Mouse (Mus musculus) ovary, adult 10 weeks (tissue): ENCODE results near the gene Trpv1. TPM values are rescaled to one million over a fixed set of nuclear protein-coding genes. Genes with fewer than 3 reads are reported as not detected.

Experiments used
- polyA plus RNA-seq: library from polyadenylated mRNA; stranded (reverse); fragments of 350-450 nt; fragmentation: Illumina TruSeq; extraction: RNeasy Lipid Tissue Mini Kit (QIAGEN cat#74804); gene quantifications from one replicate; pipeline ENCODE4 v1.2.3, GENCODE M21; 2014

The Trpv1 gene
- polyA plus RNA-seq: not detected

DNA sequence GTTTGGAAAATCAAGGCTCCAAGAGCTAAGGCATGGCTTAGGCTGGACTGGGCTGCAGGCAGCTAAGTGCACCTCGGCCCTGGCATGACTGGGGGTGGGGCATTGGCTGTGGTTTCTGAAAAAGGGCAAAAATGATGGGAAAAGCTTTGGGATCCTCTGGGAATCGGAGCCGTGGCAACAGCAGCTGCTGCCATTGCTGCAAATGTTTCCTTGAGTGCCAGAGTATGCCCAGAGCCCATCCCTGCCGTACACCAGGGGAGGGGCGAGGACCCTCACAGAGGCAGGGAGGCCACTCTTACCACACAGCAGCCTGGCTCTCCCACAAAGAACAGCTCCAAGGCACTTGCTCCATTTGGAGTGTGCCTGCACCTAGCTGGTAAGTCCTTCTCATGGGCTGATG lies at the start of gene Trpv1:
Gene Trpv1 (plus strand): TSS at position 301 of the 400 bp plus-strand sequence.

GRCm38 (mm10) chr11:73198603-73199229 lies 35.4 kb upstream of the Trpv1 start, which contains the start of gene Ctns:
Gene Ctns, minus strand, starts transcription at chr11:73199042.

DNA sequence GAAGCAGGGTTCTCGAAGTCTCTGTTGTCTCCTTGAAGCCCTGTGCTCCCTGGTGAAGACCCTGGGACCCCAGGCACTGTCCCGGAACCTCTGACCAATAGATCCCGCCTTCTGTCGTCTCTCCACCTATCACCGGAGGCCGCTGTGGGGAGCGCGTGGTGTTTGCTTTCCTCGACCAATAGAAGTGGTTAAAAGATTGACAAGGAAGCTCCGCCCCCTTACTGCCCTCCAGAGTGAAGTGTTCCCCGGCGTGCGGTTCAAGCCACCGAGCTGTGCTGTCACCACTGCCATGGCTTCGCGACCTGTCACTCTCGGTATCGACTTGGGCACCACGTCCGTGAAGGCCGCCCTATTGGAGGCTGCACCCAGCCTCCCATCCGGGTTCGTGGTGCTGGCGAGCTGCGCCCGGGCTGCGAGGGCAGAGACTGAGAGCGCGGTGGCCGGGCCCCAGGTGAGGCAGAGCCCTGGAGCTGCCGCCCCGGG lies 34.8 kb upstream of the Trpv1 start, which contains the start of gene Shpk:
Gene Shpk (plus strand): TSS at position 231 of the 483 bp plus-strand sequence.

GRCm38 (mm10) chr11:73267267-73267666 lies 33.2 kb downstream of the Trpv1 start, which contains the start of gene Trpv3:
Gene Trpv3, plus strand, starts transcription at chr11:73267388.

Other genes starting within 250 kb of the Trpv1 start
- gene P2rx1, start 235.2 kb upstream of the Trpv1 start, polyA plus RNA-seq: 0.17 TPM
- not detected for gene Camkk1, start 215.3 kb upstream of the Trpv1 start, polyA plus RNA-seq
- gene Ncbp3, start 186.5 kb upstream of the Trpv1 start, polyA plus RNA-seq: 15.4 TPM
- gene Itgae, start 143.7 kb upstream of the Trpv1 start, polyA plus RNA-seq: not detected
- gene Haspin, start 96.0 kb upstream of the Trpv1 start, polyA plus RNA-seq: 5.8 TPM
- gene P2rx5, start 73.9 kb upstream of the Trpv1 start, polyA plus RNA-seq: not detected
- gene Emc6, start 57.3 kb upstream of the Trpv1 start, polyA plus RNA-seq: 26.8 TPM
- gene Tax1bp3, start 57.2 kb upstream of the Trpv1 start, polyA plus RNA-seq: 30.2 TPM
- 9.2 TPM for gene Ctns, start 35.2 kb upstream of the Trpv1 start, polyA plus RNA-seq
- 1.1 TPM for gene Shpk, start 34.8 kb upstream of the Trpv1 start, polyA plus RNA-seq
- gene Trpv3, start 33.1 kb downstream of the Trpv1 start, polyA plus RNA-seq: 0.20 TPM
- 7.9 TPM for gene Aspa, start 95.3 kb downstream of the Trpv1 start, polyA plus RNA-seq
- gene Gm49340, start 95.4 kb downstream of the Trpv1 start, polyA plus RNA-seq: not detected
- 0.74 TPM for gene Spata22, start 95.4 kb downstream of the Trpv1 start, polyA plus RNA-seq
- not detected for gene Olfr20, start 116.5 kb downstream of the Trpv1 start, polyA plus RNA-seq
- gene Olfr376, start 137.0 kb downstream of the Trpv1 start, polyA plus RNA-seq: not detected
- gene Olfr1, start 165.3 kb downstream of the Trpv1 start, polyA plus RNA-seq: not detected
- not detected for gene Olfr378, start 194.2 kb downstream of the Trpv1 start, polyA plus RNA-seq
- gene Olfr380, start 223.2 kb downstream of the Trpv1 start, polyA plus RNA-seq: not detected